Mouse (Mus musculus): Measurements from ENCODE around the gene Mark3. TPM values are rescaled to one million over a fixed set of nuclear protein-coding genes. Genes with fewer than 3 reads are reported as not detected.
"Not testable (repeated sequence)": the region's sequence is repeated elsewhere in the genome, so short reads cannot be mapped to it uniquely, and the experiment has no call there.

Gene Mark3
- total RNA-seq, 2 experiments from 2014 or later, result 65.2 to 72.1 TPM

GRCm38 (mm10) chr12:111614475-111615141 is 40.3 kb downstream of the Mark3 start:
- intact Hi-C loops (cut with DNase I), result no loop called here
- no peak for DNase-seq

GRCm38 (mm10) chr12:111618266-111618665 is 43.9 kb downstream of the Mark3 start:
- DNase-seq, result no peak
- intact Hi-C loops (cut with DNase I), result no loop called here

- intact Hi-C loops (cut with DNase I), result loop anchor here (5.0 kb wide), 2 partner anchors 96 to 221 kb away; no protein-coding TSS in a partner anchor
- peak; percentile 66 to 76 for DNase-seq
These were observed 73.8 kb downstream of the Mark3 start for GRCm38 (mm10) chr12:111648061-111648645.

GRCm38 (mm10) chr12:111652953-111653352 is 78.6 kb downstream of the Mark3 start:
- intact Hi-C loops (cut with DNase I), result loop anchor here (5.0 kb wide), 1 partner anchor 79 kb away; no protein-coding TSS in a partner anchor
- no peak for DNase-seq

GRCm38 (mm10) chr12:111653434-111653833 is 79.1 kb downstream of the Mark3 start:
- intact Hi-C loops (cut with DNase I), result loop anchor here (5.0 kb wide), 1 partner anchor 79 kb away; no protein-coding TSS in a partner anchor
- DNase-seq, result peak; percentile 76 to 84

- intact Hi-C loops (cut with DNase I), result no loop called here
- DNase-seq, result no peak
These were observed 81.4 kb downstream of the Mark3 start for GRCm38 (mm10) chr12:111655695-111656094.

GRCm38 (mm10) chr12:111659331-111659730 is 85.0 kb downstream of the Mark3 start:
- DNase-seq, result no peak
- intact Hi-C loops (cut with DNase I), result no loop called here

GRCm38 (mm10) chr12:111660628-111661027 is 86.3 kb downstream of the Mark3 start:
- intact Hi-C loops (cut with DNase I), result no loop called here

GRCm38 (mm10) chr12:111661554-111661953 is 87.2 kb downstream of the Mark3 start:
- DNase-seq; intact Hi-C loops (cut with DNase I): not testable (repeated sequence)

More at GRCm38 (mm10) chr12:111660628-111661027, 86.3 kb downstream of the Mark3 start:
- no peak for DNase-seq

GRCm38 (mm10) chr12:111663228-111664143 is 89.2 kb downstream of the Mark3 start:
- intact Hi-C loops (cut with DNase I), result no loop called here

GRCm38 (mm10) chr12:111664144-111664634 is 89.9 kb downstream of the Mark3 start:
- peak; percentile 60 to 68 for DNase-seq
- intact Hi-C loops (cut with DNase I), result no loop called here

More at GRCm38 (mm10) chr12:111663228-111664143, 89.2 kb downstream of the Mark3 start:
- DNase-seq, result peak; percentile 14 to 55

GRCm38 (mm10) chr12:111665041-111665880 is 90.9 kb downstream of the Mark3 start:
- intact Hi-C loops (cut with DNase I), result loop anchor here (5.0 kb wide), 1 partner anchor 292 kb away; no protein-coding TSS in a partner anchor

GRCm38 (mm10) chr12:111666380-111666779 is 92.1 kb downstream of the Mark3 start:
- DNase-seq, result no peak
- intact Hi-C loops (cut with DNase I), result loop anchor here (5.0 kb wide), 1 partner anchor 291 kb away; no protein-coding TSS in a partner anchor

More at GRCm38 (mm10) chr12:111665041-111665880, 90.9 kb downstream of the Mark3 start:
- no peak for DNase-seq

GRCm38 (mm10) chr12:111667421-111667820 is 93.1 kb downstream of the Mark3 start:
- intact Hi-C loops (cut with DNase I), result loop anchor here (5.0 kb wide), 1 partner anchor 290 kb away; no protein-coding TSS in a partner anchor
- no peak for DNase-seq

- peak; percentile 98 to 99 for DNase-seq
- intact Hi-C loops (cut with DNase I), result loop anchor here (1.0 to 5.0 kb wide), 3 partner anchors 28 to 289 kb away; no protein-coding TSS in a partner anchor
These were observed 94.2 kb downstream of the Mark3 start for GRCm38 (mm10) chr12:111668457-111668912.

GRCm38 (mm10) chr12:111669000-111669788 is 94.9 kb downstream of the Mark3 start:
- intact Hi-C loops (cut with DNase I), result loop anchor here (1.0 to 5.0 kb wide), 3 partner anchors 27 to 288 kb away; no protein-coding TSS in a partner anchor
- peak; percentile 54 to 55 for DNase-seq

- intact Hi-C loops (cut with DNase I), result loop anchor here (5.0 kb wide), 1 partner anchor 287 kb away; no protein-coding TSS in a partner anchor
- no peak for DNase-seq
These were observed 95.6 kb downstream of the Mark3 start for GRCm38 (mm10) chr12:111669961-111670360.

GRCm38 (mm10) chr12:111670371-111670971 is 96.1 kb downstream of the Mark3 start:
- DNase-seq, result peak in 1 of 2 experiments; percentile 38
- intact Hi-C loops (cut with DNase I), result no loop called here

Data from heart, postnatal 14 days (tissue).